Mouse (Mus musculus) olfactory bulb, adult 2 months (tissue): ENCODE measurements around the gene Rcor1. TPM values are rescaled to one million over a fixed set of nuclear protein-coding genes. Genes with fewer than 3 reads are reported as not detected.

ENCODE experiments used
- H3K27ac ChIP-seq: fragments of 200-500 bp; 2 replicates; pipeline ENCODE4 v1.5.1; 2012; ENCODE audit warnings: low read depth, low read length; ENCODE audit not compliant: insufficient read depth
- H3K4me1 ChIP-seq: fragments of 200-500 bp; 2 replicates; pipeline ENCODE4 v1.6.1; 2012; ENCODE audit warnings: low read length; ENCODE audit not compliant: control insufficient read depth, insufficient read depth
- H3K4me3 ChIP-seq: fragments of 200-500 bp; 2 replicates; pipeline ENCODE4 v1.5.1; 2012; ENCODE audit warnings: mild to moderate bottlenecking, low read depth, low read length, moderate library complexity; ENCODE audit not compliant: insufficient read depth
- CTCF ChIP-seq: fragments of 200-500 bp; IDR thresholded peaks from 2 replicates; pipeline ENCODE4 v1.5.1; 2012; ENCODE audit warnings: low read depth, mild to moderate bottlenecking, low read length, moderate library complexity; ENCODE audit not compliant: insufficient read depth
- POLR2A ChIP-seq: fragments of 200-500 bp; IDR thresholded peaks from 2 replicates; pipeline ENCODE4 v1.6.1; 2012; ENCODE audit warnings: mild to moderate bottlenecking, low read depth, low read length, moderate library complexity; ENCODE audit not compliant: insufficient read depth
- WGBS: fragments of 180-500 bp; shearing (Covaris S2); methylation state at CpG from one replicate; pipeline ENCODE4 v1.1.7; 2018; 5-methylcytosine and 5-hydroxymethylcytosine counted together
- polyA plus RNA-seq: library from polyadenylated mRNA; stranded (reverse); fragments of >200 nt; gene quantifications from 2 replicates; pipeline ENCODE4 v1.2.4, GENCODE M21; 2012; ENCODE audit warnings: low replicate concordance; ENCODE audit not compliant: missing spikeins, insufficient read depth, insufficient read length

Rcor1 gene
- polyA plus RNA-seq, 1 experiment: not detected

- H3K4me3 ChIP-seq: no peak overlapping the region
- no peak overlapping the region for H3K27ac ChIP-seq
- 83% methylated on average over 12 of the region's 12 CpGs for WGBS
- no peaks in the 10 kb centered on the region; the same call in 1 of the 2 replicates for H3K4me1 ChIP-seq
- no peak for TF ChIP-seq POLR2A
- TF ChIP-seq CTCF: no peak
Observed at GRCm38 (mm10) chr12:111076385-111076965, 37.3 kb downstream of the Rcor1 start.

DNA sequence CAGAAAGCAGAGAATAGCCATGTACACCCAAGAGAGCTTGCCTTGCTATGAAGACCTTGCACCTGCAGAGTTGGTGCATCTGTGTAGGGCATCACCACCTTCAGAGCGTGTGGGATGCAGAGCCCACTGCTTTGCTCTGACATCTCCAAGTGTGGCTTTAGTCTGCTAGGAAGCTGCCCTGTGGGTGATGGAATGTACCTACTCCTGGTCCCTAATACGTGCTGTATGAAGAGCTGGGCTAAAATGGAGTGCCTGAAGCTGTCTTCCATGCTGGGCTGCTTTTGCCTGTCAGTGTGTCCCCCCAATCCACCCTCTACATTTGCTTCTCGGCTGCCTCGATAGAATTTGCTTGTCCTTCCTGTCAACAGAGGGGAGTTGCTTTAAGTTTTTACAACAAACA lies 46.4 kb downstream of the Rcor1 start:
- TF ChIP-seq CTCF (no peak), POLR2A (no peak)
- WGBS: 52% methylated on average over 4 of the region's 4 CpGs
- H3K4me1 ChIP-seq: peaks cover 12% of the 10 kb centered on the region
- H3K27ac ChIP-seq: no peak overlapping the region
- no peak overlapping the region for H3K4me3 ChIP-seq

DNA sequence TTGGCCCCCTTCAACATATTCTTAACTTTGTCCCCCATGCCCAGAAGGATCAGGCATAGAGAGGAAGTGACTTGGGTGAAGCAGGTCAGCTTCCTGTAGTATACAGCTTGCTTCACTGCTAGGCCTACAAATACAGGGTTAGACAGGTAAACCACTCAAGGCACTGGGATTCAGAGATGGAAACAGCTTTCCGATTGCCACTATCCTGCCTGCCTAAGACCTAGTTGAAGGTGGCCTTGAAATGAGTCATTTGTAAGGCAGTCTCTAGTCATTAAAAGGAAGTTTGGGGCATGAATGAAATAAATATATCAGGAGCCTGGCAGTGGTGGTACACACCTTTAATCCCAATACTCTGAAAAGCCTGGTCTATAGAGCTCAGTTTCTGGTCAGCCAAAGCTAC lies 47.9 kb downstream of the Rcor1 start:
- no peak overlapping the region for H3K4me3 ChIP-seq
- TF ChIP-seq POLR2A (no peak), CTCF (no peak)
- H3K27ac ChIP-seq: no peak overlapping the region
- peaks cover 12% of the 10 kb centered on the region for H3K4me1 ChIP-seq
- 74% methylated on average over 1 of the region's 1 CpGs for WGBS

DNA sequence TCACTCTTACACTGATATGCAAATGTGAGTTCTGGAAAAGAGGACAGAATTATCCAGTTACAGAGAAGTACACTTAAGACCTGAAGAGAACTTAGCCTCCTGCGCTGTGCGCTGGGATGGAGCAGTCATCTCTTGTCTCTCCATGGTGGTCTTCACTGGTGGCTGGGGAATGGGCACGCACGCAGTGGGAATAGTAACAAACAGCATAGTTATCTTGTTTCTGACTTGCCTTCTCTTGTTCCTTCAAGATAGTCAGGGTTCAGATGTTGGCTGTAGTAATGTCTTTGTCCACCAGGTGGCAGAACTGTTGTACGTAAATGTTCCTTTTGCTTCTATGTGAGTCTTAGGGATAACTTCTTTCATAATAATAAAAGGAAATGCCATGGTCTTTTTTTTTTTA lies 49.0 kb downstream of the Rcor1 start:
- TF ChIP-seq POLR2A (no peak), CTCF (no peak; the same call in 1 of the 2 replicates)
- H3K27ac ChIP-seq: peak overlapping the region; percentile 31
- no peak overlapping the region for H3K4me3 ChIP-seq
- peaks cover 12% of the 10 kb centered on the region for H3K4me1 ChIP-seq
- WGBS: 25% methylated on average over 5 of the region's 5 CpGs

DNA sequence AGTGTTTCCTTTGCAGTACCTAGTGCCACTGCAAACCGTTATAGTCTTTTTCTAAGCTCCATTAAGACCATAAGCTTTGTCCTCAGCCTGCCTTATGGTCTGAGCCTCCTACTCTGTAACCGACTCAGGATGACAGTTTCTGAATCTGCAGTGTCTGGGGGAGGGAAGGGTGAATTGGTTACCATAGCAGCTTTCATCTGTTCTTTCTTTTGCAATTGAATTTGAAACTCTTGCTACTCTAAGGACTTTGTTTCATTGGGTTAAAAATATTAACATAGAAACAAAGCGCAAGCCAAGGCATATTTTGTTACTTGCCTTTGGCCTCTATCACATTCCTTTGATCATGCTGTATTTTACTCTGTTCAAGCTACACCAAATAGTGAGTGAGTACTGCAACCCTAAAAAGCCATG lies 49.6 kb downstream of the Rcor1 start:
- TF ChIP-seq POLR2A (no peak), CTCF (no peak)
- Histone ChIP-seq H3K4me1 (peaks cover 12% of the 10 kb centered on the region), H3K4me3 (no peak overlapping the region), H3K27ac (no peak overlapping the region)
- 29% methylated on average over 3 of the region's 3 CpGs for WGBS

- Histone ChIP-seq H3K4me1 (peaks cover 12% of the 10 kb centered on the region), H3K27ac (no peak overlapping the region), H3K4me3 (no peak overlapping the region)
- TF ChIP-seq POLR2A: no peak
- TF ChIP-seq CTCF: no peak
- WGBS: 51% methylated on average over 7 of the region's 7 CpGs
Observed at GRCm38 (mm10) chr12:111089145-111089544, 50.0 kb downstream of the Rcor1 start.

DNA sequence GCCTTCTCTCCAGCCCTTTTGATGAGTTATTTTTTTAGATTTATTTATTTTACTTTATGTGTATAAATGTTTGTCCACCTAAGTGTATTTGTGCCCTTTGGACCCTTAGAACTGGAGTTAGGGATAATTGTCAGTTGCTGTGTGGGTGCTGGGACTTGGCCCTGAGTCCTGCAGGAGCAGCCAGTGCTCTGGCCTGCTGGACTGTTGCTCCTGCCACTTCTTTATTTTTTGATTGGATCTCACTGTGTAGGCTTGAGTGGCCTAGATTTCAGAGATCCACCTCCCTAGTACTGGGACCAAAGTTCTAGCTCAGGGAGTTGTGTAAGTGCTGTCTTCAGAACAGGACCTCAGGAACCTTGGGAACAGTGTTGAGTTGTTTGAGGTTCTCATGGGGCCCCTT lies 51.6 kb downstream of the Rcor1 start:
- TF ChIP-seq CTCF (no peak), POLR2A (no peak)
- peaks cover 8% of the 10 kb centered on the region for H3K4me1 ChIP-seq
- no peak overlapping the region for H3K4me3 ChIP-seq
- H3K27ac ChIP-seq: no peak overlapping the region

- Histone ChIP-seq H3K27ac (no peak overlapping the region), H3K4me1 (peaks cover 8% of the 10 kb centered on the region), H3K4me3 (no peak overlapping the region)
- 84% methylated on average over 10 of the region's 10 CpGs for WGBS
- TF ChIP-seq POLR2A (no peak), CTCF (no peak)
Observed at GRCm38 (mm10) chr12:111091981-111092380, 52.8 kb downstream of the Rcor1 start.

DNA sequence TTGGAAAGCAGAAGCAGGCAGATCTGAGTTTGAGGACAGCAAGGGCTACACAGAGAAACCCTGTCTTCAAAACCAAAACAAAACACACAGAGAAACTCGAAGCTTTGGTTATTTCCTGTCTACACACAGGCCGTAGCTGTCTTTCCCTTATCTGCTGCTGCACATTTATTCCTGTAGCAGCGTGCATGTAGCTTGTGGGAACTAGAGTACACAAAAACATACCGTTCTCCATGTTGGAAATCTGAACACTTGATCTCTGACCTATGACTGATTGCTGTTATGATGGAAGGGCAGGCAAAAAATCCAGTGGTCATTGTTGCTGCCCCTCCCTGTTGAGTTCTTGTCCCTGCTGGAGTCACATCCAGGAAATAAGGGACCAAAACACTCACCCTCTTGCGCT lies 54.9 kb downstream of the Rcor1 start:
- 84% methylated on average over 5 of the region's 5 CpGs for WGBS
- no peak overlapping the region for H3K27ac ChIP-seq
- peaks cover 3% of the 10 kb centered on the region for H3K4me1 ChIP-seq
- no peak for TF ChIP-seq POLR2A
- TF ChIP-seq CTCF: no peak
- no peak overlapping the region for H3K4me3 ChIP-seq

DNA sequence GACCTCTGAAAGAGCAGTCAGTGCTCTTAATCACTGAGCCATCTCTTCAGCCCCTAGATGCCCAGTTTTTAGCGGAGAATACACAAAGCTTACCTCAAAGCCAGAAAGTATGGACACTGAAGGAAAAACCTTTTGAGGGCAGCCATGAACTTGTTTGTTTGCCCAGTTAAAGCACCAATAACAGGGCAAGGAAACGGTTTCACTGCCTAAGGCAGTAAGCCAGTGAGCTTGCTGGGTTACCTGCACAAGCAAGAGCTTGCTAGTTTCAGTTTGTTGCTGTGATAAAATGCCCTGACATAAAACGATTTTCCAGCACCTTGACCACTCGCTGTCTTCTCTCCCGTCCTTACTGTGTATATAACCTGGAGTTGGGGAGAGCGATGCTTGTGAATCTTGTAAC lies 55.9 kb downstream of the Rcor1 start:
- 95% methylated on average over 6 of the region's 6 CpGs for WGBS
- no peaks in the 10 kb centered on the region; the same call in 1 of the 2 replicates for H3K4me1 ChIP-seq

More for the DNA sequence above, 55.9 kb downstream of the Rcor1 start:
- H3K4me3 ChIP-seq: no peak overlapping the region
- H3K27ac ChIP-seq: no peak overlapping the region
- TF ChIP-seq CTCF (no peak), POLR2A (no peak)
